Mouse (Mus musculus): ENCODE measurements around the gene Lamtor2.

GRCm38 (mm10) chr3:88516407-88516806, 36.5 kb downstream of the Lamtor2 start:
- TF ChIP-seq CTCF (IDR thresholded peaks at IDR 0.05; ENCODE audit: control insufficient read depth, insufficient read depth, insufficient replicate concordance, low read depth, low read length) (no peak), POLR2A (IDR thresholded peaks at IDR 0.05; ENCODE audit: control insufficient read depth, low read depth, low read length) (no peak)

Data from testis, adult 2 months (tissue).